Mouse (Mus musculus) heart, embryonic 14.5 days (tissue): ENCODE results near the gene Sec23b. TPM values are rescaled to one million over a fixed set of nuclear protein-coding genes. Genes with fewer than 3 reads are reported as not detected.

Experiments
- ATAC-seq: fragments of 200-750 bp; cut with Nextera tagmentation; 2 replicates; pipeline ENCODE4 v1.8.0; 2017; ENCODE audit warnings: low read depth, moderate TSS enrichment; ENCODE audit not compliant: insufficient number of reproducible peaks, insufficient read depth, low FRiP score
- H3K27ac ChIP-seq, 2 experiments: fragments of 200-500 bp in 1 of 2; fragments of 300-500 bp in 1 of 2; sonication (generic) in 1 of 2; replicated peaks in 1 of 2; 2 replicates each; pipeline ENCODE4 v1.5.1; 2012 to 2014; ENCODE audit warnings: low read depth in 2 of 2, low read length in 2 of 2, control low read depth in 1 of 2, mild to moderate bottlenecking in 1 of 2, mixed read lengths in 1 of 2; ENCODE audit not compliant: control insufficient read depth in 1 of 2, insufficient read depth in 1 of 2
- H3K27me3 ChIP-seq: fragments of 300-500 bp; sonication (generic); 2 replicates; pipeline ENCODE4 v1.6.1; 2014; ENCODE audit warnings: mild to moderate bottlenecking, low read length, control low read depth; ENCODE audit not compliant: control insufficient read depth, insufficient read depth
- H3K36me3 ChIP-seq: fragments of 300-500 bp; sonication (generic); 2 replicates; pipeline ENCODE4 v1.6.1; 2014; ENCODE audit warnings: mild to moderate bottlenecking, control low read depth, low read length, mixed read lengths; ENCODE audit not compliant: control insufficient read depth, insufficient read depth
- H3K4me1 ChIP-seq, 2 experiments: fragments of 200-500 bp in 1 of 2; fragments of 300-500 bp in 1 of 2; sonication (generic) in 1 of 2; 2 replicates each; pipeline ENCODE4 v1.6.1; 2012 to 2014; ENCODE audit warnings: low read length in 2 of 2, control low read depth in 1 of 2, mixed read lengths in 1 of 2; ENCODE audit not compliant: control insufficient read depth in 2 of 2, insufficient read depth in 2 of 2
- H3K4me2 ChIP-seq: fragments of 300-500 bp; sonication (generic); 2 replicates; pipeline ENCODE4 v1.6.1; 2014; ENCODE audit warnings: mild to moderate bottlenecking, low read length
- H3K4me3 ChIP-seq, 2 experiments: fragments of 200-500 bp in 1 of 2; fragments of 300-500 bp in 1 of 2; sonication (generic) in 1 of 2; 2 replicates each; pipeline ENCODE4 v1.5.1; 2012 to 2014; ENCODE audit warnings: low read length in 2 of 2, mild to moderate bottlenecking in 2 of 2, control low read depth in 1 of 2, low read depth in 1 of 2, moderate library complexity in 1 of 2; ENCODE audit not compliant: control insufficient read depth in 1 of 2, insufficient read depth in 1 of 2
- H3K9ac ChIP-seq: fragments of 300-500 bp; sonication (generic); 2 replicates; pipeline ENCODE4 v1.6.1; 2014; ENCODE audit warnings: mild to moderate bottlenecking, low read length
- H3K9me3 ChIP-seq: fragments of 300-500 bp; sonication (generic); 2 replicates; pipeline ENCODE4 v1.6.1; 2016; ENCODE audit warnings: low read length, control low read depth; ENCODE audit not compliant: control insufficient read depth
- WGBS: fragments of 180-500 bp; shearing (Covaris S2); extraction: QIAGEN DNeasy Blood & Tissue Kit; methylation state at CpG from one replicate; pipeline ENCODE4 v1.1.7; 2014; 5-methylcytosine and 5-hydroxymethylcytosine counted together
- polyA plus RNA-seq: library from polyadenylated mRNA; unstranded; fragments of >200 nt; fragmentation: Nextera tagmentation; extraction: Ambion mirVana; gene quantifications from 2 replicates; pipeline ENCODE4 v1.2.1, GENCODE M21; 2014

Sec23b gene
- polyA plus RNA-seq = 39.5 and 39.8 TPM in 2 replicates

DNA sequence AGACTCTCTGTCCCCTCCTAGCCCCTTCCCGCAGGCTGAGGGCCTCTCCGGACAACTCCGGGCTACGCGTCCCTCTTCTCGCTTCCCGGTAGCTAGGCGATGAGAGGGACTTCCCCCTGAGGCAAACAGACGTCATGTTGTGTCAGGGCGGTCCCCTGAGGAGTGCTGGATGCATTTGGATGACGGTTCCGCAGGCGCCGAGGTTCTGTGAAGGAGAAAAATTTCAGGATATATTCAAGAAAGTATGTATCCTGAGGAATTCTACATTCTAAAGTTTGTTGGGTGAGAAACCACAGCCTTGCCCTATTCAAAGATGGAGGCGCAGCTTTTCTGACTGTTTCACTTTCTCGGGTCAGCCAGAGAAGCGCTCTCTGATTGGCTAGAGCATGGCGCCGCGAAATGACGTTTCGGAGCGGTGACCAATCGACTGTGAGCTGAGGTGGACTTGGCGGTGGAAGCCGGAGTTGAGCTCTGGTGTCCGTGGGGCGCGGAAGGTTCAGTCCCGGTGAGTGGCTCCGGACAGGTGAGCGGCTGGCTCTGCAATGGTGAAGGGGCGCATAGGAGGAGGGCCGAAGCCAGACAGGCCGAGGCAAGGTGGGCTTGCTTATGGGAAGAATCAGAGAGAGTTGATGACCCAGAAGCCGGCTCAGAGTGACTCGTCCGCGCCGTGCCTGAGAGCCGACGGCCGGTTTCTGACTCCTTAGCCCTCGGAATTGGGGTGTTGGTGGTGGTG is at the start of gene Sec23b:
TSS of gene Sec23b (plus strand) at position 410 of the 733 bp plus-strand sequence.
- H3K4me1 ChIP-seq = peaks cover 0 to 12% of the 10 kb centered on the region in 2 experiments; a peak in 2 of 4 replicates
- H3K4me3 ChIP-seq = peak within 1 kb of the TSS; percentile 89 to 90
- under 1% methylated on average over 44 of the region's 44 CpGs for WGBS
- peaks cover 13% of the 10 kb centered on the region for H3K36me3 ChIP-seq
- peak within 1 kb of the TSS; percentile 86 for H3K9ac ChIP-seq
- peak within 1 kb of the TSS; percentile 87 to 92 for H3K27ac ChIP-seq
- peak; percentile 97 for ATAC-seq
- H3K9me3 ChIP-seq = no peaks in the 10 kb centered on the region
- H3K4me2 ChIP-seq = peak within 1 kb of the TSS; percentile 88
- no peaks in the 10 kb centered on the region for H3K27me3 ChIP-seq

DNA sequence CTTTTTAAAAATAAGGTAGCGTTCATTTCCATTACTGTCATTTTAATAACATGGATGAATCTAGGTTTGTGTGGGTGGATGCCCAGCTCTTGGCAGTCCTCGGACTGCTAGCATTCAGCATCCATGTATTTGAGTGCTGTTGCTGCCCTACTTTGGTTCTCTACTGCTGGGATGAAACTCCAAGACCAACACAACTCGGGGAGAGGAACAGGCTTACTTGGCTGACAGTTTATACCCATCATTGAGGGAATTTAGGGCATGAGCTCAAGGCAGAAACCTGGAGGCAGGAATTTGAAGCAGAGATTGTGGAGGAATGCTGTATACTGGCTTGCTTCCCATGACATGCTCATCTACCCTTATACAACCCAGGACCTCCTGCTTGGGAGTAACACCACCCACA is 41.4 kb upstream of the Sec23b start:
- no peaks in the 10 kb centered on the region for H3K4me1 ChIP-seq
- H3K9ac ChIP-seq = no peak overlapping the region
- H3K36me3 ChIP-seq = no peaks in the 10 kb centered on the region
- WGBS = 76% methylated on average over 3 of the region's 3 CpGs
- H3K4me2 ChIP-seq = no peak overlapping the region
- no peak for ATAC-seq
- H3K27me3 ChIP-seq = no peaks in the 10 kb centered on the region
- H3K4me3 ChIP-seq = no peak overlapping the region
- H3K27ac ChIP-seq = no peak overlapping the region
- H3K9me3 ChIP-seq = no peaks in the 10 kb centered on the region

DNA sequence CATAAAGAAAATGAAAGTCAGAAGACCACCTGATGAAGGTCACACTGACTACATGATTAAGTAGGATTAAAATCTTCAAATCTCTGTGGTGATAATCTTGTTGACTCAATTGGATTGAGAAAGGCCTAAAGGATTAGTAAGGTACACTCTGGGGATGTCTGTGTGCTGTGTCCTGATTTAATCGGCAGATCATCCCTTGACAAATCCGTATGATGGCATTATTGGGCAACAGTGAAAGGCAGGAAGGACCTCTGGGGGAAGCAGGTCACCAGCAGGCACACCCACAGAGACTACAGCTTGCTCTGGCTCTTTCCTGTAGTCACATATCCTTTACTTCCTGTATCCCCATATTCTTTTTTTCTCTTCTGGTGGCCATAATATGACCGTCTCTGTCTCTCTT is 36.3 kb upstream of the Sec23b start:
- Histone ChIP-seq H3K27ac (no peak overlapping the region), H3K4me1 (no peaks in the 10 kb centered on the region), H3K27me3 (0 out of 2 replicates have a peak, but pooled peaks cover under 1% of the 10 kb centered on the region), H3K4me2 (no peak overlapping the region), H3K9me3 (no peaks in the 10 kb centered on the region), H3K4me3 (no peak overlapping the region), H3K36me3 (no peaks in the 10 kb centered on the region), H3K9ac (no peak overlapping the region)
- WGBS = 66% methylated on average over 3 of the region's 3 CpGs
- no peak for ATAC-seq

DNA sequence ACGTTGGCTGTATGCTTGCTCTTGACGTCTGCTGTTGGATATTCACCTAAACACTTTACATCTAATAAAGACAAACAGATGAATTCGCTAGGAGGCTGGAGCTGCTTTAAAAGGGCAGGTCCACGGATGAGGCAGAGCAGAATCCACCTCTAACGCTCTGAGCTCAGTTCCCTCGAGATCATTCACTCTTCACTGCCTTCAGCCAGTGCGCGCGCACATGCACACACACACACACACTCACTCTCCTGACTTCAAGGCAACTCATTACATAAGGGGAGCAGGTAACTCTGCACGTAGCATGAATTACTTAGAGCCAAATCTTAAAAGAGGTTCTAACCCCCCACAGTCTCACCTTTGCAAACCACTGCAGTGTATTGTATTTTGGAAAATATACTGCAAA is 30.2 kb upstream of the Sec23b start:
- Histone ChIP-seq H3K4me2 (no peak overlapping the region), H3K4me1 (peaks cover 0 to 12% of the 10 kb centered on the region in 2 experiments; a peak in 2 of 4 replicates), H3K36me3 (peaks cover 9% of the 10 kb centered on the region; the same call in 1 of the 2 replicates), H3K9ac (no peak overlapping the region), H3K27me3 (peaks cover 14% of the 10 kb centered on the region; the same call in 1 of the 2 replicates), H3K9me3 (no peaks in the 10 kb centered on the region), H3K27ac (no peak overlapping the region), H3K4me3 (no peak overlapping the region)
- ATAC-seq = no peak
- 52% methylated on average over 10 of the region's 10 CpGs for WGBS

DNA sequence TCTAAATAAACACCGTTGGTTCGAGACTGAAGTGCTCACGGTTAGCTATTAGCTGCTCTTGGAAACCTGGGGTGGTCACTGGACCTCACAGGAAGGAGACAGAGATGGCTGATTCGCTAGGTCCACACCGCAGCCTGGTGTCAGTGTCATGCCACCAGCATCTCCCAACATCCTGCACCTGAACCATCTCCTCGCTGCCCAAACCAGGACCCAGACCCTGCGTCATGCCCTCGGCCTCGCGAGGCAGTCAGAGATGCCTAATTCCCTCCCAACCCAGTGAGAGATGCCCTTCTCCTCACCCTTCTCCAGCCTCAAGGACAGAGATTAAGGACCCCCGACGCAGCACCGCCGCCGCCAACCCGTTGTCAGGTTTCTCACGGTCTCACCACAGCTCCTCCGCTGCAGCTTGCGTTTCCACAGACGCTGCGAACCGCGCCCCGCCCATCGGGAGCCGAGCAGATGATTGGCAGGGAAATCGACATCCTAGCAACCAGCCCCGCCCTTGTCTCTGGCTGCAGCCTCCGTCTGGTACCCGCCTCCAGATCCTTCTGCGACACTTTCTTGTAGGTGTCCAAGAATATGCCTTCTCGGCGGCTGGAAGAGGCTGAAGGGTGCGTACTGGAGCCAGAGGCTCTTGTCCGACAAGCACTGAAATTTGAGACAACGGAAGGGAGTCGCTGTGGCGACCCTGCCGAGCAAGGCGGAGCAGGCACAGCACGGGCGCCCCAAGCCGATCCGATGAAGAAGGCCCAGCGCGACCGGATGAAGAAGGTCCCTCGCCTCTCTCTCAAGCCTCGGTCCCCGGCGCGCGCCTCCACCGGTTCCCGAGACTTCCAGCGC is 28.8 kb upstream of the Sec23b start, which contains the start of the genes Dzank1 and Polr3f:
TSS of gene Dzank1 (minus strand) at position 434 of the 840 bp plus-strand sequence.
TSS of gene Polr3f (plus strand) at position 738 of the 840 bp plus-strand sequence.
- WGBS = 1% methylated on average over 54 of the region's 56 CpGs
- Histone ChIP-seq H3K27ac (peak within 1 kb of the TSS; percentile 90 to 91), H3K4me2 (peak within 1 kb of the TSS; percentile 92), H3K36me3 (peaks cover 20% of the 10 kb centered on the region), H3K9me3 (no peaks in the 10 kb centered on the region), H3K9ac (peak within 1 kb of the TSS; percentile 94), H3K4me1 (peaks cover 0 to 12% of the 10 kb centered on the region in 2 experiments; a peak in 2 of 4 replicates), H3K27me3 (peaks cover 14% of the 10 kb centered on the region; the same call in 1 of the 2 replicates), H3K4me3 (peak within 1 kb of the TSS; percentile 60 to 97)
- peak; percentile 95 for ATAC-seq

DNA sequence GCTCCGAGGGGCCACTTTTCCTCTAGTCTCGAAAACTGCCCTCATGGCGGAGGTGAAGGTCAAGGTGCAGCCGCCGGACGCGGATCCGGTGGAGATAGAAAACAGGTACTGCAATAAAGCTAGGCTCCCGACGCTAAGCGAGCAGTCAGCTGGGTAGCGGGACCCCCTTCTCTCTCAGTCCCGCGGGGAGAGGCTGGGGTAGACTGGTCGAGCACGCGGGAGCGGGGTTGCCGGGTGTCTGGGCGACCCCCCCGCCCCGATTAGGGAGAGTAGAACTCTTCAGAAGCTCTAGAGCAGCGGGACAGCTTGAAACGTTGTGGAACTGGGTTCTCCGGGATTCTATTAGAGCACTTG is 28.2 kb upstream of the Sec23b start:
- H3K4me1 ChIP-seq = peaks cover 0 to 12% of the 10 kb centered on the region in 2 experiments; a peak in 2 of 4 replicates
- H3K9me3 ChIP-seq = no peaks in the 10 kb centered on the region
- WGBS = under 1% methylated on average over 24 of the region's 25 CpGs
- peaks cover 14% of the 10 kb centered on the region; the same call in 1 of the 2 replicates for H3K27me3 ChIP-seq
- peak overlapping the region; percentile 94 for H3K9ac ChIP-seq
- ATAC-seq = peak; percentile 24; the same call in 1 of the 2 replicates
- peaks cover 25% of the 10 kb centered on the region for H3K36me3 ChIP-seq
- peak overlapping the region; percentile 92 for H3K4me2 ChIP-seq
- H3K4me3 ChIP-seq = peak overlapping the region; percentile 60 to 97
- H3K27ac ChIP-seq = peak overlapping the region; percentile 3 to 91; a peak in 3 of 4 replicates

DNA sequence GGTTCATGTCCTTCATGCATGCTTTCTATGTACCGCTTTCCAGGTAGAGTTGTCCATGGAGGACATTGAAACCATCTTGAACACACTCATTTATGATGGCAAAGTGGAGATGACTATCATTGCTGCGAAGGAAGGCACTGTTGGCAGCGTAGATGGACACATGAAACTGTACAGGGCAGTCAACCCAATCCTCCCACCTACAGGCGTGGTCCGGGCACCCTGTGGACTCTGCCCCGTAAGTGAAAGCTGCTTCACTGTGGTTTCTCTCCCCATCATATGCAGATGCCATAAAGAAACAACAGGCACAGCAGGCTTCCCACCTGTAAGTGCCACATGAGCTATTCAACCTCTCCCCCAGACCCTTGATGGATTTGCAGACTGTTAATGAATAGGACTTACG is 18.9 kb upstream of the Sec23b start:
- Histone ChIP-seq H3K4me2 (no peak overlapping the region), H3K27me3 (no peaks in the 10 kb centered on the region), H3K36me3 (peaks cover 97% of the 10 kb centered on the region), H3K27ac (no peak overlapping the region), H3K4me1 (no peaks in the 10 kb centered on the region), H3K9me3 (no peaks in the 10 kb centered on the region), H3K9ac (no peak overlapping the region), H3K4me3 (no peak overlapping the region)
- no peak for ATAC-seq
- WGBS = 93% methylated on average over 7 of the region's 7 CpGs
